Mouse (Mus musculus): ENCODE data around the gene Slc3a1.
A peak's percentile ranks its signal among the peaks of the same experiment; 100 is the strongest.

The Slc3a1 gene

DNA sequence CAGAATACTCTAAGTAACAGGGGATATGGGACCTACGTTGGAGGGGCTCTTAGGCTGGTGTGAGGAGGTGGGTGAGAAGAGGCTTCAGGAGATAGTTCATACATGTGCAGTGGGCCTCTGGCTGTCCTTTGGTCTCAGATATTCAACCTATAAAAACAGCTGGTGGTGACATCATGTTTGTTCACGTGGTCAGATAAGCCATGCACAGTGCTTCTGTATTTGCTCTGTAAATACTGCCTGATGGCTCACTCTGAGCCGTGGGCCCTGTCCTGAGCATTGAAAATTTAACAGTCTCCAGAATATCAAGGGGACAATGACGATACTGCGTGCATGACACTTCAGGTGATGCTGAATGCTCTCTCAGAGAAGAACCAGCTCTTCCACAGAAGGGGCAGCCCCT, 9.7 kb downstream of the Slc3a1 start:
- no peak for DNase-seq (ENCODE audit: low read depth, low spot score)

DNA sequence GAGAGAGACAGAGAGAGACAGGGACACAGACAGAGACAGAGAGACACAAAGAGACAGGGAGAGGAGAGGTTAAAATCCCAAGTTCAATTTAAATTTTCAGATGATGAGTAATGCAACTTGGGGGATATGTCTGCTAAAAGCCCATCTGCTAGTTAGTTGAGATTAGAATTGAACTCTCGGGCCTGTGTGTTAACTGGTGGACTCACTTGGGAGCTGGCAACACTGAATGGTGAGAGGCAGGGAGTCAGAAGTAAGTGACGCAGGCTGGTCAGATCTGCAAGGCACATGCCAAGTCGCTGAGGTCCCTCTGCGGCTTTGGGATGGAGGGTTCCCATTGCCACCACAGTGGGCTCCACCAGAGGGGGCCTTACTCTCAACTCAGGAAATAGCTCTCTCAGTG, 10.1 kb downstream of the Slc3a1 start:
- no peak for DNase-seq (ENCODE audit: low read depth, low spot score)

DNA sequence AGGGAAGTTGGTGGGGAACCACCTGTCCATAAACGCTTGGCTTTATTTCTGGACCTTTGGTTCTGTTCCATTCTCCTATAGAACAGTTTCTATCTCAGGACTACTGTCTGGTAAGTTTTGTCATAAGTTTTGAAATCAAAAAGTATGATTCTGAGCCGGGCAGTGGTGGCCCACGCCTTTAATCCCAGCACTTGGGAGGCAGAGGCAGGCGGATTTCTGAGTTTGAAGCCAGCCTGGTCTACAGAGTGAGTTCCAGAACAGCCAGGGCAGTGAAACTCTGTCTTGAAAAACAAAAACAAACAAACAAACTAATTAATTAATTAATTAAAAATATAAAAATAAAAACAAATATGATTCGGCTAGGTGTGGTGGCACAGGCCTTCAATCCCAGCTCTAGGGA, 10.6 kb downstream of the Slc3a1 start:
- DNase-seq (ENCODE audit: low read depth, low spot score) = no peak

DNA sequence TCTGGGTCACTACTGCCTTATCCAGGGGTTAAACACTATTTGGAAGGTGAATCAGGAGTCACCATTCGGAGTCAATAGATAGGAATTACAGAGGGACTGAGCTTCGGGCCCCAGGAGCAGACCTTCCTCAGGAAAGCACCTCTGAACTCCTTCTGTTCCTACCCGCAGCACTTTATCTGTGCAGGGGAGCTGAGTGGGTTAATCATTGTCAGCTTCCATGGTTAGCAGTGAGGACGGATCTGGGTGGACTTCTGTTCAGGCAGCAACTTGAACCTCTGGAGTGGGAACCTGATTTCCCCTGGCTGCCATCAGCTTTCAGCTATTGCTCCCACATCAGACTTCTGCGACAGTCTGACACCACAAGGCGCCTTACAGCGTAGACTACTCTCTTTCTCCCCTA, 12.7 kb downstream of the Slc3a1 start:
- no peak for DNase-seq (ENCODE audit: low read depth, low spot score)

DNA sequence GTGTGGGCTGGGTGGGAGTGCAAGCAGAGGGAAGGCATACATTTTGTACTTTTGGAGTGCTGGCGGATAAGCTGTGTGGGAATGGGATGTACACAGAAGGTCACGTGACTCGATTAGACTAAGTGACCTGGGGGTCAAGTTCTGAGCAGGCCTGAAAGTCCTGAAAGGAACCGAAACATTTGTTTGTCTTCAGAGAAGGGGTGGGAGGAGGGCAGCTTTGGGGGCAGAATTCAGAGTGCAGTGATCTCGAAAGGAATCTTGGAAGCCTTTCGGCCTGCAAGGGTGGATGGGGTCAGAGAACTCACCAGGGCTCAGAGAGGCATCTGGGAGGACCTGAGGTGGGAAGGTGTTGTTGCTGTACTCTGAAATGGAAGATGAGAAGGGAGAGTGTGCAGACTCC, 14.2 kb downstream of the Slc3a1 start:
- DNase-seq (ENCODE audit: low read depth, low spot score) = no peak

DNA sequence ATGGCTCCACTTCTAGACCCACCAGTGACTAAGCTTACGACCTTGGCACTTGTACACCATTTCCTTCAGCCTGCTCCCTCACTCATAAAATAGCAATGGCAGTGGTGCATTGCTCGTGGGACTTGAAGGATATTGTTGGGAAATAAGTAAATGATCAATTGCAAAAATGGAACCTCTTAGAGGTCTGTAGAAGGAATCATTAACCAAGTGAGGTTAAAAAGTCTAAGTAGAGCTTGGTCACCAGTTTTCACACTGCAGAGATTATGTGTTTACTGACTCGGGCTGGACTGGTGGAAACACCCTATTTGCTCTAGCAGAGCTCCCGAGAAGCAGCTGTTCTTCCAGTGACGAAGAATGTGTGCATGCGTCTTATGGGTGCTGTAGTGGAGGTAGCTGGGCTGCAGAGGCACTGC, 15.2 kb downstream of the Slc3a1 start:
- DNase-seq (ENCODE audit: low read depth, low spot score) = no peak

DNA sequence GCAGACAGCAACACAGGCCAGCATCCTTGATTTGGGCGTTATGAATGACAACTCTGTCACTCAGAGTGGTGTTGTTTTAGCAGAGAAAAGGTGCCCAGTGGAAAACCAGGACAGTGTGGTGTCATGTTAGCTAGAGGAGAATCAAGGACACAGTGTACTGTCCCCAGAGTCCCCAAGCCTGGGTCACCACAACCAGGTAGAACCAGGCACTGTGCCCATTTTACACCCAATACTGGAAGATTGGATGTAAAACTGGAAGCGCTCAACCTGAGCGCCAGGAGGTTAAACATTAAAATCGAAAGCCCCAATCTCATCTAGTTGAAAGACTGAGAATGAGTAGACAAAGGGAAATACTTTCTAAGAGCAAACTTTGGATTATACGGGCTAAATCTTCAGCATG, 16.3 kb downstream of the Slc3a1 start:
- no peak for DNase-seq (ENCODE audit: low read depth, low spot score)

DNA sequence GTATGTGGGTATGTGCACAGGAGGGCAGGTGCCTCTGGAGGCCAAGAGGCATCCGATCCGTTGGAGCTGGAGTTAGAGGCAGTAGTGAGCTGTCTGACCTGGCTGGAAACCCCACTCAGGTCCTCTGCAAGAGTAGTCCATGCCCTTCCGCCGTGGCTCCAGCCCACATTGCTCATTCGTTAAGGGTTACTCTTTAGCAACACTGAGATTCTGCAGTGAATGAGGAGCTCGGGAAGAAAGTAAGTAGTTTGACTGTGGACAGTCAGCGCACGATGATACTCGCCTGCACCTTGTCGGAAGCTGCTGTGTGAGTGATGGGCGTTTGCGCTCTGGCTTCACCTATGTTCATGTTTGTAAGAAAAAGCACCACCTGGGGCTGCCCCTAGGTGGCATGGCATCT, 17.0 kb downstream of the Slc3a1 start:
- DNase-seq (ENCODE audit: low read depth, low spot score) = peak; percentile 49

DNA sequence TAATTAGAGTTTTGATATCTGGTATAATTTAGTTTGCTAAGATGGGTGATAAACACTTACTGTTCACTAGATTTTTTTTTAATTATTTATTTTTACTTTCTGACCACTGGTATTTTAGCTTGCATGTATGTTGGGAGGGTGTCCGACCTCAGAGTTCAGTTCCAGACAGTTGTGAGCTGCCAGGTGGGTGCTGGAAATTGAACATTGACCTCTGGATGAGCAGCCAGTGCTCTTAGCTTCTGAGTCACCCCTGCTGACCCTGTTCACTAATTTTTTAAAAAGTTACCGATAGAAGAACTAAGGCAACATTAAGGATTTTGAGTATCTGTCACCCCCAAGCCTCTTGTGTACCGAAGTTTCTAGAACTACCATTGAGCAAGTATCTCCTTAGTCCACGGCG, 20.2 kb downstream of the Slc3a1 start:
- no peak for DNase-seq (ENCODE audit: low read depth, low spot score)

DNA sequence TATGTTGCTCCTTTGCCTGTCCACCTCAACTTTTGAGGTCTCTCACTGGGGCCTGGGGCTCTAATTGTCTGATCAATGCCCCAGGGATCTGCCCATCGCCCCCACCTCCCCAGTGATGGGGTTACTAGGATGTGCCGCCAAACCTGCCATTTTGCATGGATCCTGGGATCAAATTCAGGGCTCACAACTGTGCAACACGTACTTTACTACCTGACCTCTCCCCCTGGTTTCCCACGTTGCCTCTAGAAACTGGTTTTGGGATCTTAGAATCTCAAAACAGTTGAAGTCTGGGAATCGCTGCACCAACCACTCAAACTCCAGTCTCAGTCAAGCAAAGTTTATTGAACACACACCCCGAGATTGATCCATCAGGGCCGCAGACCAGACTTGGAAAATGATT, 30.1 kb downstream of the Slc3a1 start:
- no peak for DNase-seq (ENCODE audit: low read depth, low spot score)

DNA sequence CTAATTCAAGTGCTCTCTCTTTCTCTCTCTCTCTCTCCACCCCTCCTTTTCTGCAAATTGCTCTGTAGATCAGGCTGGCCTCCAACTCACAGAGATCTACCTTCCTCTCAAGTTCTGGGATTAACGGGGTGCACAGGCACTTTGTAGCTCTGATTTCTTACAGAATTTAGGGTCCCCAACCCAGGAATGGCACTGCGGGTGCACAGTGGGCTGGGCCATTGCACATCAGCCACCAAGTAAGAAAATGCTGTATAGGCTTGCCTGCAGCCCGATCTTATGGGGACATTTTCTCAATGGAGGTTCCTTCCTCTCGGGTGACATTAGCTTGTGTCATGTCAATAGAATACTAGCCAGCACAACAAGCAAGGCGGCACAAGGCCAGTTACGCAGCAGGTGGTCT, 31.0 kb downstream of the Slc3a1 start:
- no peak for DNase-seq (ENCODE audit: low read depth, low spot score)

DNA sequence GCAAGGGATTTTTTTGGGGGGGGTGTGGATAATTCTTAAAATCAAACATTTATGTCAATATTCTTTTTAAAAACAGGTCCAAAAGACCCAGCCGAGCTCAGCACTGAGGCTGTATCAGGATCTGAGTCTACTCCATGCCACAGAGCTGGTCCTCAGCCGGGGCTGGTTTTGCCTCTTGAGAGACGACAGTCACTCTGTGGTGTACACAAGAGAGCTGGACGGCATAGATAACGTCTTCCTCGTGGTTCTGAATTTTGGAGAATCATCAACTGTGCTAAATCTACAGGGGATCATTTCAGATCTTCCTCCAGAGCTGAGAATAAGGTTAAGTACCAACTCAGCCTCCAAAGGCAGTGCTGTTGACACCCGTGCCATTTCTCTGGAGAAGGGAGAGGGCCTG, 35.4 kb downstream of the Slc3a1 start:
- no peak for DNase-seq (ENCODE audit: low read depth, low spot score)

DNA sequence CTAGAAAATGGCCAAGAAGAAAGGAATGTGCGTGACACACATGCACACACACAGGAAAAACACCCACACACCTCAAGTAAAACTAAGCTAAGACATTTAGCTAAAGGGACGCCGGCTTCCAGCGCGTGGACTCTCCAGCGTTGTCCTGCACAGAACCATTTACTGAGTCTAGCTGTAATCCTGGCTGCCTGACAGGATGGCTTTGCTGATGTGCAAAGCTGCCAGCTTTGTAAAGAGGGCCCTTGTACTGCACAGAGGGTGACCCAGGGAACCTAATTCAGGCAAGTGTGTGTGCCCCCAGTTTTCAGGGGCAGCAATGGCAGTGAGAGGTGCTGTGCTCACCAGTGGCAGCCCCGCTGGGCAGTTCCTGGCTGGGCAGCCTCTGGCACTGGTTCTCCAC, 39.2 kb downstream of the Slc3a1 start:
- DNase-seq (ENCODE audit: low read depth, low spot score) = no peak

DNA sequence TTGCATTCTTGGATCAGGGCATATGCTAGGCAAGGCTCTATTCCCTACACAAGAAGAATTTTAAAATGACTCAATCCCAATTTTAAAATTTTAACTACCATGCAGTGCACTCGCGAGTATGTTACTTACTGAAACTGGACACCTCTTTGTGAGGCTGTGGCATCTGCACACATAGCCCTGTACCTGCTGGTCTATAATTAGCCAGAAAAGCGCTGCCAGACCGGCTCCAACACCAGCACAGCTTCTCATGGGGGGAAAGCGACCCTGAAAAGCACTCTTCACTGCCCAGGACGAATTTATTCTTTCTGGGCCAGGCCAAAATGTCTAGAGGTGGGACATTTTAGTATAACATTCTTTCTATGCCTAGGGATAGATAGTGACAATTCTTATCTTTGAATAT, 42.5 kb downstream of the Slc3a1 start:
- DNase-seq (ENCODE audit: low read depth, low spot score) = no peak

DNA sequence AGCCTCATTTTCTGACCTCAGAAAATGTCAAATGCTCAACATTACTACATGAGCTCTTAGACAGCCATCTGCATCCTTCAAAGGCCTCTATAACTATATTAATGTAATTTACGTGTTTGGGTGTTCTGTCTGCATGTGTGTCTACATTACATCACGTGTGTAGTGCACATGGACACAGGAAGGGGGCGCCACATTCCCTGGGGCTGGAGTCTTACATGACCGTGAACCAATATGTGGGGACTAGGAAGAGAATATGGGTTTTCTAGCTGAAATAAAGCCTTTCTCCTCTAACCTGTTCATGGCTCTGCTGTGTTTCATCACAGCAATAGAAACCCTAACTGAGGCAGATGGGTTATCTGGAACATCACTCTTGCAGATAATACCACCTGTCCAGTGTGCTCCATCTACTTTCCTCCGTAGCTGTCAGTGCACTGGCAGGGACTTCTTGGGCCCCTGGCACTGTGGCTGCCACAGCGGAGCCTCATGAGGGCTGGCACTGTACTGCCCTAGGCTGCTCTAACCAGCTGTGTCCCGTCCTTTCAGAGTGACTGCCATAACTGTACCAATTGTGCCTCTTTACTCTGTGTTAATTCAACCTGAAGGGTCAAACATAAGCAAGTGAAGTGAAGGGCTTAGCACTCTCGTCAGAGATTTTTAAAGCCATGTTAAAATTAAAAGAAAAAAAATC, 43.1 kb downstream of the Slc3a1 start:
- no peak for DNase-seq (ENCODE audit: low read depth, low spot score)

DNA sequence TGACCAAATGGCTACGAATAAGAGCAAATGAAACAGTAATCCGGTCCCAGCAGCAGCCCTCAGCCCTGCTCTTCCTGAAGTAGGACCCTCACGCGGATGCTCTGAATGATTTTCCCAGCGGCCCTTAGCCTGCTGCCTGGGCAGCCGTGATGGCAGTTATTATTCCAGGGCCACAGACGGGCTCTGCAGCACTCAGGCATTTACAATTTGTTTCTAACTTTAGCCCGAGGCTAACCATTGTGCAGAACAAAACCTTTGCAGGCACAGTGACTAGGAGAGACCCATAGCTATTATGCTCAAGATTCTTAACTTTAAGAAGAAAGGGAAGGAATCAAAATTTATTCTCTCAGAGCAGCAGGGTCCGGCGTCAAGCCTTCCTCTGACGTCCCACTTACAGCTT, 44.2 kb downstream of the Slc3a1 start:
- DNase-seq (ENCODE audit: low read depth, low spot score) = no peak

DNA sequence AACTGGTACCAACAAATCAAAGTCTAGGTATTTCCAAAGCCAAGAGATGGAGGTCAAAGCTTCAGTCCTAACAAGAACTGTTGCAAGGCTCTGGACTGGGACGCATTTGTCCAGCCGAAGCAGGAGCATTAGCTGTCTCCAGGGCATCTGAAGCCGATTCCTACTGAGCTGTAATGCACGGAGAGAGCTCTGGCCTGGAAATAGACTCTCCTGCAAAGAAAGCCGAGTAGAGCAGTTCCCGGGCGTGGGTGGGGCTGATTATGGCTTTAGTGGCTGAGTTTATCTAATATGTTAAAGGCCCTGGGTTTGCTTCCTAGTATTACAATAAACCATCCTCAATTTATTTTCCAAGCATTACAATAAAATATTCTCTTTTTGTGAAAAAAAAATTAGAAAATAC, 45.0 kb downstream of the Slc3a1 start:
- DNase-seq (ENCODE audit: low read depth, low spot score) = no peak

DNA sequence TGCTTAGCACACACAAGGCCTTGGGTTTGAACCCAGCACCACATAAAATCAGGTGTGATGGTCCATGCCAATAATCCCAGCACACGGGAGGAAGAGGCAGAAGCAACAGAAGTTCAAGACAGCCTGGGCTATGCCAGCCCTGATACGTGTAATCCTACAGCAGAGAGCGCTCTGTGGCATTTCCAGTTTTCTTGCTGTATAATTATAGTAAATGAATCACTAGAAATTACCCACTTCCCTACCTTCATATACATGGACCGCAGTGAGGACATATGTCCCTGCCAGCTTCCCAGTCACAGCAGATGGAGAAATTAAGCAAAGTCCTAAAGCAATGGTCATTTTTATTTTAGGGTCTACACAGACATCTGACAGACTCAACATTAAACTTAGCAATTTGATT, 45.9 kb downstream of the Slc3a1 start:
- DNase-seq (ENCODE audit: low read depth, low spot score) = no peak

DNA sequence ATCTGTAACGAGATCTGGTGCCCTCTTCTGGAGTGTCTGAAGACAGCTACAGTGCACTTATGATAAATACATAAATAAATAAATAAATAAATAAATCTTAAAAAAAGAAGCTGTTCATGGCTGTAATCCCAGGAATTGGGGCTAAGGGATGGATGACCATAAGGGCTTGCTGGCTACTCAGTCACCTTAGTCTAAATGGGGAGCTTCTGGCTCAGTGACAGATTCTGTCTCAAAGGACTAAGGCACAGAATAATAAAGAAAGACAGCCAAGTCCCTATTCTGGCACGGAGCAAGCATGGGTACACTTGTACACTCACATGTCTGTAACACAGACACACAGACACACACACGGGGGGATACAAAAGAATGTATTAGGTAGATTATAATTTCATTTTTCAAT, 51.1 kb downstream of the Slc3a1 start:
- no peak for DNase-seq (ENCODE audit: low read depth, low spot score)

DNA sequence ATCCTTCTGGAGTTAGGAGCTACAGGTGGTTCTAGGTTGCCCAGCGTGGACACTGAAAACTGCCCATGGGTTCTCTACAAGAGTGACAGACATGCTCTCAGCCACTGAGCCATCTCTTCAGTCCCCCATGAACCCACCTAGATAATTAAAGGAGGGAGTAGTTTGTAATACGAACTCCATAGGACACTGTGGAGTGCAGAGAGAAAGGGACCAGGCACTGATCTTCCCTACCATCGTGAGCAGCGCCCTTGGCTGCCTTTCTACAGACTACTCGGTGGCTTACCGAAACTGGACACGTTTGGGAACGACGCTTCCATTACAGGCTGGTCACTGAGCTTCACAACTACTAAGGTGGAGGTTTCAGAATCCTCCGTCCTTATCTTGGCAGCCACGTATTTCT, 52.6 kb downstream of the Slc3a1 start:
- DNase-seq (ENCODE audit: low read depth, low spot score) = no peak

DNA sequence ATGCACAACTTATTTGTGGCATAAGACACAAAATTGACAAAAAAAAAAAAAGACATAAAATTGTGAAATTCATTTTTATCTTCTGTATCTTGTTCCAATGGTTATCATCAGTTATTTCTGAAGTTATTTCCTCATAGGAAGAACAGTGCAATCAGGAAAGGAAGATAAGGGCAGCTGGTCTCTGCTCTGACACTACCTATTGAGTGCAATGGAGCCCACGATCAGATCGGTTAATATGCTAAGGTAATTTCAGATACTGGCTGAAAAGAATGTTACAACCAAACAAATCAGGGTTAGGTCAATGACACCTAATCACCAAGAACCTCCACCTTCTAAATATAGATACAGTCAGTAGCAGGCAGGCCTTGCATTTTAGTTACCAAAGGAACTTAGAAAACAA, 57.2 kb downstream of the Slc3a1 start:
- DNase-seq (ENCODE audit: low read depth, low spot score) = no peak

DNA sequence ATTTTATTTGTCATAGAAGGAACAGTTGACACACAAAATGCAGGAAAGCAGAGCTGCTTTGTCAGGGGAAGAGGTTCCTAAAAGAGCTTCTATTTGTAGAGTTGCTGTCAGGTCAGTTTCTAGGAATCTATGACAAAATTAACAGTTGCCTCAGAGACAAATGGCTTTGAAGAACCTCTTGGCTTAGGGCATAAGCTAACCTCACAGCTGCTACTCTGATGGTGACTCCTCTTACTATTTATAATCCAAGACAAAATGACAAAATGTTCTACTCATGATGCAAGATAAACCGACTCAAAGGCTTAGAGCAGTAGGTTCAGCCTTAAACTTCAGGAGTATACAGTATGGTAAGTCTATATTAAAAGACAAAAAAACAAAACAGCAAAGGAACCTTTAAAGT, 58.3 kb downstream of the Slc3a1 start:
- no peak for DNase-seq (ENCODE audit: low read depth, low spot score)

DNA sequence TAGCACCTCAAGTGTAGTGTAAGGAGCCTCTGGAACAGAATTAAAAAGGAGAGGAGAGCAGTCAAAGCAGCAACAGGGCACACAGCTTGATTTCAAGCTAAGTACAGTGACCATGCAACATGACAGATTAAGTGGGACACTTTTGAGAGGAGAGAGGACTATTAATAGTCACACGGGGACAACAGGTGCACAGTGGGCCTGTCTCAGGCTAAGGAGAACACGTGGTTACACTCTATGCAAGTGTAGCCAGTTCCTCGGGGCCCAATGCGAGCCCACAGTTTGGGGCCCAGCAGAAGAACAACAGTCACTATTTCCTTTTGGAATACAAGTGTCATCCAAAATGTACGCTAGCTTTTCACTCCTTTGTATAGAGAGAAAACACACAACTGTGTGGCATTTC, 59.4 kb downstream of the Slc3a1 start:
- no peak for DNase-seq (ENCODE audit: low read depth, low spot score)

DNA sequence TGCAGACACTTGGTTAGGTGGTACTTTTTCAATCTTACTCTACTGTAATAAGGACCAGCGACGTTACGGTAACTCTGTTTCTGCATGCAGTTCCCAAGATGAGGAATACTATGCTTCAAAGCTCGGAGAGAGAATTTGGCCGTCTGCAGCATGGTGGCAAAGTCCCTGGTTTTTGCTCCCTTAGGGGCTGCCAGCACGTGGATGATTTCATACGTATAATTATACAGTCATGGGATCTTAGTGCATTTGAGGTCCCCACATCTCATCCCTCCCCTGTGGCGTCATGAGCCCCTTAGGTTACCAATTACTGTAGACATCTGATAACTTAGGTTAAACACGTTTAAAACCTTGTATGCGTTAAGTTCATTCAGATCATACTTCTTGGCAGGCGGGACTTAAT, 60.2 kb downstream of the Slc3a1 start:
- no peak for DNase-seq (ENCODE audit: low read depth, low spot score)
